Mouse (Mus musculus) heart, adult 18-20 months (tissue): ENCODE measurements at regions not wholly inside any gene's neighbourhood (a gene's known extent, or its start where the extent isn't known, plus 50 kb on each side); places are given as distances from the start of the nearest gene placed in this dataset.
"Not testable (repeated sequence)": the region's sequence is repeated elsewhere in the genome, so short reads cannot be mapped to it uniquely, and the experiment has no call there.

Experiments used
- DNase-seq, 2 experiments: peaks; one replicate each; pipeline ENCODE4 v3.0.0; 2021 to 2022; ENCODE audit warnings: mixed read lengths in 1 of 2

GRCm38 (mm10) chr10:117459651-117460365 is 80.0 kb upstream of the Cpsf6 start:
- DNase-seq = no peak

- no peak for DNase-seq
Measured at GRCm38 (mm10) chr10:117459041-117459475, 79.2 kb upstream of the Cpsf6 start.

GRCm38 (mm10) chr10:117458271-117459040 is 78.6 kb upstream of the Cpsf6 start:
- DNase-seq = no peak

- no peak for DNase-seq
Measured at GRCm38 (mm10) chr10:117457701-117457950, 77.8 kb upstream of the Cpsf6 start.

GRCm38 (mm10) chr10:117456904-117457700 is 77.3 kb upstream of the Cpsf6 start:
- DNase-seq = no peak

- DNase-seq = no peak
Measured at GRCm38 (mm10) chr10:117456427-117456826, 76.6 kb upstream of the Cpsf6 start.

- DNase-seq = peak; percentile 35 to 69
Measured at GRCm38 (mm10) chr10:117455595-117456302, 75.9 kb upstream of the Cpsf6 start.

- DNase-seq = no peak
Measured at GRCm38 (mm10) chr10:117454711-117455591, 75.1 kb upstream of the Cpsf6 start.

- no peak for DNase-seq
Measured at GRCm38 (mm10) chr10:117454171-117454500, 74.3 kb upstream of the Cpsf6 start.

- no peak for DNase-seq
Measured at GRCm38 (mm10) chr10:117453406-117454170, 73.8 kb upstream of the Cpsf6 start.

GRCm38 (mm10) chr10:117452190-117452950 is 72.6 kb upstream of the Cpsf6 start:
- peak; percentile 54 to 68 for DNase-seq

- DNase-seq = no peak
Measured at GRCm38 (mm10) chr10:117451396-117452185, 71.8 kb upstream of the Cpsf6 start.

GRCm38 (mm10) chr10:117450631-117451030 is 70.8 kb upstream of the Cpsf6 start:
- DNase-seq = no peak

- no peak for DNase-seq
Measured at GRCm38 (mm10) chr10:117450240-117450569, 70.4 kb upstream of the Cpsf6 start.

- no peak for DNase-seq
Measured at GRCm38 (mm10) chr10:117449416-117450239, 69.8 kb upstream of the Cpsf6 start.

GRCm38 (mm10) chr10:117448783-117449182 is 69.0 kb upstream of the Cpsf6 start:
- not testable (repeated sequence) for DNase-seq

- DNase-seq = no peak
Measured at GRCm38 (mm10) chr10:117447626-117448025, 67.8 kb upstream of the Cpsf6 start.

- no peak for DNase-seq
Measured at GRCm38 (mm10) chr10:117447206-117447605, 67.4 kb upstream of the Cpsf6 start.
